Mouse (Mus musculus) adrenal gland (tissue): ENCODE data around the gene Vmn1r183.
"Not testable (repeated sequence)": the region's sequence is repeated elsewhere in the genome, so short reads cannot be mapped to it uniquely, and the experiment has no call there.

ENCODE experiments used
- intact Hi-C: fragments of 180-260 bp; cut with DNase I; formaldehyde crosslinking; loops from one replicate; pipeline ENCODE4 v1.15.1; 2025
- long read RNA-seq, 2 experiments: library from polyadenylated mRNA; unstranded; transcript quantifications; one replicate each; pipeline ENCODE4 v2.0.0; 2020; ENCODE audit warnings: borderline replicate concordance in 1 of 2; ENCODE audit not compliant: insufficient replicate concordance in 1 of 2

Gene Vmn1r183
- long read RNA-seq, experiment 1 = 0 reads
- long read RNA-seq, experiment 2 = 0 reads

GRCm38 (mm10) chr7:24052660-24053304 lies at the start of gene Vmn1r183:
Vmn1r183 (plus strand) TSS chr7:24053254.
- intact Hi-C loops = no loop called here

GRCm38 (mm10) chr7:24074424-24074823 lies 21.4 kb downstream of the Vmn1r183 start:
- intact Hi-C loops = not testable (repeated sequence)

- intact Hi-C loops = loop anchor here (5.0 to 10.0 kb wide), 2 partner anchors 50 to 213 kb away; partner anchors contain the start of gene Zfp235
These were observed 28.8 kb downstream of the Vmn1r183 start, which contains the start of gene Zfp180 for GRCm38 (mm10) chr7:24081634-24082431. Zfp180 (plus strand) TSS chr7:24081924.

GRCm38 (mm10) chr7:24082457-24083235 lies 29.6 kb downstream of the Vmn1r183 start:
- intact Hi-C loops = loop anchor here (5.0 to 10.0 kb wide), 2 partner anchors 50 to 212 kb away; partner anchors contain the start of gene Zfp235

GRCm38 (mm10) chr7:24086871-24087270 lies 33.8 kb downstream of the Vmn1r183 start:
- intact Hi-C loops = loop anchor here (10.0 kb wide), 1 partner anchor 208 kb away; no protein-coding TSS in a partner anchor

GRCm38 (mm10) chr7:24087485-24088125 lies 34.6 kb downstream of the Vmn1r183 start:
- intact Hi-C loops = loop anchor here (10.0 kb wide), 1 partner anchor 207 kb away; no protein-coding TSS in a partner anchor

- intact Hi-C loops = no loop called here
These were observed 51.3 kb downstream of the Vmn1r183 start for GRCm38 (mm10) chr7:24104403-24104802.

GRCm38 (mm10) chr7:24105144-24105703 lies 52.2 kb downstream of the Vmn1r183 start:
- intact Hi-C loops = no loop called here

GRCm38 (mm10) chr7:24110839-24111238 lies 57.8 kb downstream of the Vmn1r183 start:
- intact Hi-C loops = loop anchor here (10.0 kb wide), 1 partner anchor 184 kb away; no protein-coding TSS in a partner anchor

GRCm38 (mm10) chr7:24111772-24112155 lies 58.7 kb downstream of the Vmn1r183 start:
- intact Hi-C loops = loop anchor here (10.0 kb wide), 1 partner anchor 183 kb away; no protein-coding TSS in a partner anchor

GRCm38 (mm10) chr7:24112156-24112856 lies 59.3 kb downstream of the Vmn1r183 start, which contains the start of gene Zfp112:
Zfp112 (plus strand) TSS chr7:24112314.
- intact Hi-C loops = loop anchor here (10.0 kb wide), 1 partner anchor 182 kb away; no protein-coding TSS in a partner anchor

GRCm38 (mm10) chr7:24113001-24113400 lies 59.9 kb downstream of the Vmn1r183 start:
- intact Hi-C loops = loop anchor here (10.0 kb wide), 1 partner anchor 182 kb away; no protein-coding TSS in a partner anchor
